Mouse (Mus musculus): Measurements from ENCODE around the gene Rtkn2. TPM values are rescaled to one million over a fixed set of nuclear protein-coding genes. Genes with fewer than 3 reads are reported as not detected.

The Rtkn2 gene
- polyA plus RNA-seq, 1 experiment: 2.5 TPM

GRCm38 (mm10) chr10:68075181-68075580 lies 95.8 kb downstream of the Rtkn2 start:
- H3K4me3 ChIP-seq (replicated peaks; ENCODE audit: control insufficient read depth, low read depth, low read length): no peak overlapping the region
- TF ChIP-seq CTCF (IDR thresholded peaks at IDR 0.05; ENCODE audit: control insufficient read depth, insufficient read depth, low read length): no peak
- TF ChIP-seq POLR2A (IDR thresholded peaks at IDR 0.05; ENCODE audit: borderline replicate concordance, control insufficient read depth, low read depth, low read length): no peak
- no peak overlapping the region for H3K27ac ChIP-seq (ENCODE audit: control insufficient read depth, insufficient read depth, low read depth, low read length, poor library complexity)
- H3K4me1 ChIP-seq (ENCODE audit: control insufficient read depth, insufficient read depth, low read length): peaks cover 1% of the 10 kb centered on the region; the same call in 1 of the 2 replicates
- 14% methylated on average over 5 of the region's 5 CpGs for WGBS

GRCm38 (mm10) chr10:68078708-68079107 lies 99.3 kb downstream of the Rtkn2 start:
- no peak for TF ChIP-seq CTCF (IDR thresholded peaks at IDR 0.05; ENCODE audit: control insufficient read depth, insufficient read depth, low read length)
- TF ChIP-seq POLR2A (IDR thresholded peaks at IDR 0.05; ENCODE audit: borderline replicate concordance, control insufficient read depth, low read depth, low read length): no peak
- no peak overlapping the region for H3K27ac ChIP-seq (ENCODE audit: control insufficient read depth, insufficient read depth, low read depth, low read length, poor library complexity)

GRCm38 (mm10) chr10:68079910-68080670 lies 100.7 kb downstream of the Rtkn2 start:
- WGBS: 57% methylated on average over 10 of the region's 10 CpGs
- no peak for TF ChIP-seq POLR2A (IDR thresholded peaks at IDR 0.05; ENCODE audit: borderline replicate concordance, control insufficient read depth, low read depth, low read length)
- no peak for TF ChIP-seq CTCF (IDR thresholded peaks at IDR 0.05; ENCODE audit: control insufficient read depth, insufficient read depth, low read length)
- peaks cover 2% of the 10 kb centered on the region; the same call in 1 of the 2 replicates for H3K4me1 ChIP-seq (ENCODE audit: control insufficient read depth, insufficient read depth, low read length)
- H3K4me3 ChIP-seq (replicated peaks; ENCODE audit: control insufficient read depth, low read depth, low read length): no peak overlapping the region
- no peak overlapping the region for H3K27ac ChIP-seq (ENCODE audit: control insufficient read depth, insufficient read depth, low read depth, low read length, poor library complexity)

More at GRCm38 (mm10) chr10:68078708-68079107, 99.3 kb downstream of the Rtkn2 start:
- Histone ChIP-seq H3K4me3 (replicated peaks; ENCODE audit: control insufficient read depth, low read depth, low read length) (no peak overlapping the region), H3K4me1 (ENCODE audit: control insufficient read depth, insufficient read depth, low read length) (peaks cover 2% of the 10 kb centered on the region; the same call in 1 of the 2 replicates)
- 84% methylated on average over 3 of the region's 3 CpGs for WGBS

GRCm38 (mm10) chr10:68081712-68082111 lies 102.3 kb downstream of the Rtkn2 start:
- TF ChIP-seq POLR2A (IDR thresholded peaks at IDR 0.05; ENCODE audit: borderline replicate concordance, control insufficient read depth, low read depth, low read length) (no peak), CTCF (IDR thresholded peaks at IDR 0.05; ENCODE audit: control insufficient read depth, insufficient read depth, low read length) (no peak)
- Histone ChIP-seq H3K4me3 (replicated peaks; ENCODE audit: control insufficient read depth, low read depth, low read length) (no peak overlapping the region), H3K27ac (ENCODE audit: control insufficient read depth, insufficient read depth, low read depth, low read length, poor library complexity) (no peak overlapping the region), H3K4me1 (ENCODE audit: control insufficient read depth, insufficient read depth, low read length) (peaks cover 2% of the 10 kb centered on the region; the same call in 1 of the 2 replicates)
- WGBS: 31% methylated on average over 6 of the region's 6 CpGs

GRCm38 (mm10) chr10:68085574-68085973 lies 106.2 kb downstream of the Rtkn2 start:
- H3K27ac ChIP-seq (ENCODE audit: control insufficient read depth, insufficient read depth, low read depth, low read length, poor library complexity): no peak overlapping the region
- peaks cover 2% of the 10 kb centered on the region; the same call in 1 of the 2 replicates for H3K4me1 ChIP-seq (ENCODE audit: control insufficient read depth, insufficient read depth, low read length)
- no peak overlapping the region for H3K4me3 ChIP-seq (replicated peaks; ENCODE audit: control insufficient read depth, low read depth, low read length)
- 20% methylated on average over 4 of the region's 4 CpGs for WGBS
- TF ChIP-seq CTCF (IDR thresholded peaks at IDR 0.05; ENCODE audit: control insufficient read depth, insufficient read depth, low read length): no peak
- TF ChIP-seq POLR2A (IDR thresholded peaks at IDR 0.05; ENCODE audit: borderline replicate concordance, control insufficient read depth, low read depth, low read length): no peak

- 86% methylated on average over 4 of the region's 4 CpGs for WGBS
Observed at GRCm38 (mm10) chr10:68086973-68087372, 107.6 kb downstream of the Rtkn2 start.

GRCm38 (mm10) chr10:68087722-68088121 lies 108.4 kb downstream of the Rtkn2 start:
- WGBS: 87% methylated on average over 3 of the region's 3 CpGs
- Histone ChIP-seq H3K4me1 (ENCODE audit: control insufficient read depth, insufficient read depth, low read length) (no peaks in the 10 kb centered on the region; the same call in 1 of the 2 replicates), H3K27ac (ENCODE audit: control insufficient read depth, insufficient read depth, low read depth, low read length, poor library complexity) (no peak overlapping the region), H3K4me3 (replicated peaks; ENCODE audit: control insufficient read depth, low read depth, low read length) (no peak overlapping the region)
- TF ChIP-seq CTCF (IDR thresholded peaks at IDR 0.05; ENCODE audit: control insufficient read depth, insufficient read depth, low read length) (no peak), POLR2A (IDR thresholded peaks at IDR 0.05; ENCODE audit: borderline replicate concordance, control insufficient read depth, low read depth, low read length) (no peak)

More at GRCm38 (mm10) chr10:68086973-68087372, 107.6 kb downstream of the Rtkn2 start:
- no peak overlapping the region for H3K4me3 ChIP-seq (replicated peaks; ENCODE audit: control insufficient read depth, low read depth, low read length)
- no peak for TF ChIP-seq CTCF (IDR thresholded peaks at IDR 0.05; ENCODE audit: control insufficient read depth, insufficient read depth, low read length)
- TF ChIP-seq POLR2A (IDR thresholded peaks at IDR 0.05; ENCODE audit: borderline replicate concordance, control insufficient read depth, low read depth, low read length): no peak
- no peaks in the 10 kb centered on the region; the same call in 1 of the 2 replicates for H3K4me1 ChIP-seq (ENCODE audit: control insufficient read depth, insufficient read depth, low read length)
- no peak overlapping the region for H3K27ac ChIP-seq (ENCODE audit: control insufficient read depth, insufficient read depth, low read depth, low read length, poor library complexity)

GRCm38 (mm10) chr10:68089435-68090196 lies 110.2 kb downstream of the Rtkn2 start:
- H3K27ac ChIP-seq (ENCODE audit: control insufficient read depth, insufficient read depth, low read depth, low read length, poor library complexity): no peak overlapping the region
- 59% methylated on average over 15 of the region's 15 CpGs for whole genome bisulfite sequencing

More at GRCm38 (mm10) chr10:68089435-68090196, 110.2 kb downstream of the Rtkn2 start:
- Histone ChIP-seq H3K4me1 (ENCODE audit: control insufficient read depth, insufficient read depth, low read length) (no peaks in the 10 kb centered on the region; the same call in 1 of the 2 replicates), H3K4me3 (replicated peaks; ENCODE audit: control insufficient read depth, low read depth, low read length) (no peak overlapping the region)
- peak; percentile 65 for TF ChIP-seq CTCF (IDR thresholded peaks at IDR 0.05; ENCODE audit: control insufficient read depth, insufficient read depth, low read length)
- no peak for TF ChIP-seq POLR2A (IDR thresholded peaks at IDR 0.05; ENCODE audit: borderline replicate concordance, control insufficient read depth, low read depth, low read length)
